Mouse (Mus musculus) mouse trophoblast stem cell (cell line): ENCODE results near the gene Slc4a4.

ENCODE experiments used
- in situ Hi-C, 2 experiments: fragments of 300-500 bp; cut with MseI, MboI; formaldehyde crosslinking; loops; 2 replicates in 1 of 2; 3 replicates in 1 of 2; pipeline ENCODE4 v1.15.1; 2025

Slc4a4 gene

GRCm38 (mm10) chr5:89147282-89147790 is 260.7 kb downstream of the Slc4a4 start:
- in situ Hi-C loops, result no loop called here

GRCm38 (mm10) chr5:89149436-89150040 is 262.9 kb downstream of the Slc4a4 start:
- in situ Hi-C loops, result no loop called here

DNA sequence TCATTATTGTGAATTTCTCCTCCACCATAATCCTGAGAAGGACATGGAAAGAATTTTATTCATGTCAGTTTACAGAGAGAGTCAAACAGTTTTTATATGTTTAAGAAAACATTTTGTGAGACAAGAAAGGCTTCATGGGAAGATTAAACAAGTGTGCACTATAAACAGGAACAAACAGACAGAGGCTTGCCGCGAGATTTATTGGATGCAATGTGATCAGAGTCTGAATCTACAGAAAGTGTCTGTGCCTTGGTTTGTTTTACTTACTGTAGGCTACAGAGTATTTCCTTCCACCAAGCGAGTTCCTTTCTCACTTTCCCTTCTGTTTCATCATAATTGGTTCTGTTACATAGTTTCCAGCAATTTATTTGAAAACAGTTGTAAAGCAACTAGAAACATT is 264.5 kb downstream of the Slc4a4 start:
- in situ Hi-C loops, result no loop called here

GRCm38 (mm10) chr5:89171025-89171718 is 284.6 kb downstream of the Slc4a4 start:
- in situ Hi-C loops, result no loop called here

- in situ Hi-C loops, result no loop called here
Measured at GRCm38 (mm10) chr5:89190063-89190462, 303.4 kb downstream of the Slc4a4 start.

DNA sequence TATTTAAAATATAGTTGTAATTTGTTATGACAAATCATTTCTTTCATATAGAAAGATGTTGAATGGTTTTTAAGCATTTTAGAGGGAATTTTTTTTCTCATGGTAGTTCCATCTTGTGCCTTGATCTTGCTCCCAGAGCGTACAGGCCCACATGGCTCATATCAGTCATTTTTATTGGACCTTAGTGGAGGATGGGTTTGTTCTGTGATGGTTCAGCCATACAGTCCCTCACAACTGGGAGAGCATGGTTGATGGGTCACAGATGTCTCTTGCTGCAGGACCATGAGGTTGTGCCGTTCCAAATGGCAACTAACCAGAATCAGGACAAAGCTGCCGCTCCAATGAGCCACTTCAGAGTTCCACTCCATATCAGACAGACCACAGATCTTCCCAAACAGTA is 308.0 kb downstream of the Slc4a4 start:
- in situ Hi-C loops, result no loop called here

DNA sequence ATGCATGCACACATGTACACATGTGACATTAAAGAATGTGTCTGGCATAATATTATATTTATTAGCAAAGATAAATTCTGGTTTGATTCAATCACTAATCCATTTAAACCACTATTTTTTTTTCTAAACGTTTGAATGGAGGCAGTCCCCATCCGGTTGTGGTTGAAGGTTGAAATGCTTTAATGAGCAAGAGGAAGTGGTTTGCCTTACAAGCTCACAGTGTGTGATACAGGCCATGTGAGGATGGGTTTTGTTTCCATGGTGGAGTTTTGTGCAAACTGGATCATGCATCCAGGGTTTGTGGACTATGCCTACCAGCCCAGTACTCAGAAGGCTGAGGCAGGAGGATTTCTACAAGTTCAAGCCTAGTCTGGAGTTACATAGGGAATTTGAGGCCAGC is 311.9 kb downstream of the Slc4a4 start:
- in situ Hi-C loops, result no loop called here

- in situ Hi-C loops, result no loop called here
Measured at GRCm38 (mm10) chr5:89209973-89210703, 323.5 kb downstream of the Slc4a4 start.

DNA sequence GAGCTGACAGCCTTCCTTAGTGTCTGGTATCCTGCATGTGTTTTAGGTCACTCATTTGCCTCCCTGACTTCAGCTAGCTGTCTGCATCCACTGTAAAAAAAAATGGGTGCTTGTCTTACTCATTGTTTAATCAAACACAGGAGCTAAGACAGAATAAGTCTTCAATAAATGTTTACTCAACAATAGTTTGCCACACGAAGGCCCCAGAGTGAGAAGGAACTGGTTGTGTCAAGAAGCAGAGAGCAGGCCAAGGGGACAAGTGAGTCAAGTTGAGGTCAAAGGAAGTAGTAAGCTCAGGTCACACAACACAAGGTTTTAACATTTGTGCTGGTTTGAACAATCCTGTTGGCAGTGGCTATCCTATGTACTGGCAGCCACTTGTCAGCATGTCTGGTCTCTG is 324.4 kb downstream of the Slc4a4 start:
- in situ Hi-C loops, result no loop called here

DNA sequence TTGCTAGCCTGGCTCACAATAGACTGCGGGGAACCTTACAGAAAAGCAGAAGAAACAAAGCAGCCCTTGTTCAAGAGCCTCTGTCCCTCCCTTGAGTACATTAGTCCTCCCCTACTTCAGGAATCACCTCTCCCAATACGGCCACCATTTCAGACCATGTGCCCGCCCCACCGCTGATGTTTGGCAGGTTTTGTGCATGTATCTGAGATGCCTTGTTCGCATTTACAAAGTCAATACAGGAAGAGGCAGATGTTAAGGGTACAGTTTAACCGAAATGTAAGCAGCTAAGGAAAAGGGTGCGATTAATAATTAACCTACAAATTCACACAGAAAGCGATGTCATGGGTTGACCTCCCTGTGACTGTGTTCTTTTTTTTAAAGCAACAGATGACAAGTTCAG is 331.6 kb downstream of the Slc4a4 start:
- in situ Hi-C loops, result no loop called here

DNA sequence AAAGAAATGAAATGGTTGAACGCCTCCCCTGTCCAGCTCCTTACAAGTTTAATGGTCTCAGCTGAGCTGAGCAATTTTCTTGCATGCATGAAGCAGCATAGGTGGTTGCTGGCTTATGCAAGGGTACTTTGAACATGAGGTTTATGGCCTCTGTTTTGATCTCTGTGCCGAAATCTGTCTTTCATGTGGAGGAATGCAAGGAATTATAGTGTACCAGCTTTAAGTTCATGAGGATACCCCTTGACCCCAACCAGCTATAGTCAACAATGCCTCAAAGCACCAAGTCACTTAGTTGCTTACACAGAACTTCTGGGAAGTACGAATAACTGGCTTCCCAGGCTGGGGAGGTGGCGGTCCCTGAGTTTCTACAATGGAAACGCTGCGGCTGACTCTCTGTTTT is 332.1 kb downstream of the Slc4a4 start:
- in situ Hi-C loops, result no loop called here

DNA sequence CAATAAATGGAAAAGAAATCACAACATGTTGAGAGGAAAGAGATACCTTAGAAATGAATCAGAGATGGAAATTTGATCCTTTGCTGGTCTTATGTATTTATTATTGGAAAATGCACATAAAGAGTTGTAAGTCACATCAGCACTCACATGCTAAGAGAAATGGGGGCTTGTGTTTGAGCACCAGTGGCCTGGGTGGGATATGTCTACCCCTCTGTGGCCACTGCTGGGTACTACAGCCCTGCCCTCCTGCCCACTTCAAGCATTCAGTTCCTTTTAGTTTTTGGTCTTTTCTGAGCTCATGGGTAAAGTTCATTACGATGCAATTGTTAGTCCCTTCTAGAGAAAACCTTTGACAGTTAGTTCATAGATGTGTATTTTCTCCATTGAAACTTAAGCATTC is 335.0 kb downstream of the Slc4a4 start:
- in situ Hi-C loops, result loop anchor here in 1 of 2 experiments (10.0 kb wide), 1 partner anchor 337 kb away; the partner anchor contains the start of gene Slc4a4

GRCm38 (mm10) chr5:89223061-89223740 is 336.6 kb downstream of the Slc4a4 start:
- in situ Hi-C loops, result loop anchor here in 1 of 2 experiments (10.0 kb wide), 1 partner anchor 338 kb away; the partner anchor contains the start of gene Slc4a4

GRCm38 (mm10) chr5:89223744-89224368 is 337.2 kb downstream of the Slc4a4 start:
- in situ Hi-C loops, result loop anchor here in 1 of 2 experiments (10.0 kb wide), 1 partner anchor 339 kb away; the partner anchor contains the start of gene Slc4a4

DNA sequence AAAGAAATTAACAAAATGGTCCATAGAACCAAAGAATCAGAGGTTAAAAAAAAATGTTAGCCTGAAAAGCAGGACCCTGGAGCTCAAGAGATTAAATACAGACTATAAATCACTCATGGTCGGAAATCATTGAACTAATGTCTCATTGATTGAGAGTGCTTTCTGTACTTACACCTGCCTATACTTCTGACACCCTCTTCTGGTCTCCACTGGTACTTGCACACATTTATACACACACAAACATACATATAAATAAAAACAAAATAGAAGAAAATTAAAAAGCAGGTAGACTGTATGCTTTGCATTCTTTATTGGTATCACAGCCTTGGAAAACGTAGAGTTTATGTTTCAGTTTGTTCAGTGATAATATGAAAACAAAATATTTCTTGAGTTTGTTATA is 341.3 kb downstream of the Slc4a4 start:
- in situ Hi-C loops, result loop anchor here (10.0 to 25.0 kb wide), 2 partner anchors 343 to 441 kb away; partner anchors contain the start of gene Slc4a4 (in 1 of the 2)

GRCm38 (mm10) chr5:89229606-89230005 is 343.0 kb downstream of the Slc4a4 start:
- in situ Hi-C loops, result loop anchor here (10.0 to 25.0 kb wide), 2 partner anchors 345 to 442 kb away; partner anchors contain the start of gene Slc4a4 (in 1 of the 2)

DNA sequence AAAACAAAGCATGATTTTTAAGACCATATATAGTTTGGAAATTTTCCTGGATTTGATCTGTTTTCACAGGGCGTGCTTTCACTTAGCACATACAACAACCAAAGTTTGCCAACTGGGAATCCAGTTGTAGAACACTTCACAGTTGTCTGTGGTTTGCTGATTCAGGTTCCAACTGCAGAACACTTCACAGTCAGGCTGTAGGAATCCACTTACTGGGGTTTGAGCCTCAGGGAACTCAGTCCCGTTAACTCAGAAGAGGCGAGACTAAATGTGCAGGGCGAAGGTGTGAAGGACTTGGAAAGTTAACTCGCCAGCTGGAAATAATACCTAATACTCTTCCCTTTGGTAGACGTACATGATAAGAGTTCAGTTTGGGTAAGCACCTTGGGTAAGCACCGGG is 345.7 kb downstream of the Slc4a4 start:
- in situ Hi-C loops, result loop anchor here in 1 of 2 experiments (25.0 kb wide), 1 partner anchor 445 kb away; no protein-coding TSS in a partner anchor

DNA sequence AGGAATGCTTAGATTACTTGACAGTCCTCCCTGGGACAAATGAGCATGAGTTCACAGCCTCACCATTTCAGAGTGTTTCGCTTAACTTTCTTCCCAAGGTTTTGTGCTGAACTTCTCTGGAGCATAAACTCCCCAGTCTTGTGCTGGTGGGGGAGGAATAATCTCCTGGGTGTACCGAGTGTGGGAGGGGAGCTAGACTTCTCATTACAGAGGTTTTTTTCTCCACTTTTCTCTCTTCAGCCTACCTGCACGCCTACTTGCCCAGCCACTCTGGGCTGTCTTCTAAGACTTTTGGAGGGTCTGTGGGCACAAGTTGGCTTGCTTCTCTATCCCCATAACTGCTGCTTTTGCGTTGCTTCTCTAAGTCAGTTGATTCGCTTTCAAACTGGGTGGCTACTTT is 365.2 kb downstream of the Slc4a4 start:
- in situ Hi-C loops, result no loop called here

- in situ Hi-C loops, result no loop called here
Measured at GRCm38 (mm10) chr5:89259804-89260492, 373.3 kb downstream of the Slc4a4 start.

DNA sequence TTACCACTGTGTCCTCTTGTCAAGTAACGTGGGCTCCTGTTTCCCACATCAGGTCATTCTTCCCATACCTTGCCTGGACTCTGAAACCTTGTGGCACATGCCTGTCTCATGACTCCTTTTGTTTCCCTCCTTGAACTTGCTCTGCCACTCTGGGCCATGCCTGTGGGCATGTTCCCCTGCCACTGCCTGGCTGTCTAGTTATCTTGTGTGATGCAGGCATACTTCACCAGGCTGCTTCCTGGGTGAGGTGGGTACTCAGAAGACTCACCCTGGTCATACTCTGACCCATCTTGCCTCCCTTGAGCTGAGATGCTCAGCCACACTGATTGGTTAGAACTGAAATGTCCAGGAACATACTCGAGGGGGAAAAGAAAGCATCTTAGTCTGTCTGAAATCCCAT is 390.4 kb downstream of the Slc4a4 start:
- in situ Hi-C loops, result no loop called here
